Mouse (Mus musculus): ENCODE results near the gene Dlx6. TPM values are rescaled to one million over a fixed set of nuclear protein-coding genes. Genes with fewer than 3 reads are reported as not detected.

Gene Dlx6
- 10.8 and 12.3 TPM in 2 replicates for polyA plus RNA-seq (2012; rRNA removed)

DNA sequence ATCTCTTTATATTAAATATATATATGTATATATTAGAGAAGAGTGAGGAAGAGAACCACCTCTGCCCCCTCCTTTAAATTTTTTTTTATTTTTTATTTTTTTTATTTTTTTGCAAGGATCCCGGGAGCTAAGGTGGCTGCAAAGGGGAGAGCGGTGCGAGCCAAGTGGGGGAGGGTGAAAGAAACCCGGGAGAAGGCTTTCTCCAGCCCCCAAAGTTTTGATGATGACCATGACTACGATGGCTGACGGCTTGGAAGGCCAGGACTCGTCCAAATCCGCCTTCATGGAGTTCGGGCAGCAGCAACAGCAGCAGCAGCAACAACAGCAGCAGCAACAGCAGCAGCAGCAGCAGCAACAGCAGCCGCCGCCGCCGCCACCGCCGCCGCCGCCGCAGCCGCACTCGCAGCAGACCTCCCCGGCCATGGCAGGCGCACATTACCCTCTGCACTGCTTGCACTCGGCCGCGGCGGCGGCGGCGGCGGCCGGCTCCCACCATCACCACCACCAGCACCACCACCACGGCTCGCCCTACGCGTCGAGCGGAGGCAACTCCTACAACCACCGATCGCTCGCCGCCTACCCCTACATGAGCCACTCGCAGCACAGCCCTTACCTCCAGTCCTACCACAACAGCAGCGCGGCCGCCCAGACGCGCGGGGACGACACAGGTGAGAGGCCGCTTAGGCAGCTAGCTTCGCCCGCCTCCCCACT is at the start of gene Dlx6:
Dlx6 (plus strand) TSS at position 175 of the 711 bp plus-strand sequence.
- TF ChIP-seq POLR2A (IDR thresholded peaks at IDR 0.05; ENCODE audit: control insufficient read depth, low read depth, low read length) (no peak), CTCF (IDR thresholded peaks at IDR 0.05; ENCODE audit: control insufficient read depth, insufficient read depth, insufficient replicate concordance, low read depth, low read length) (no peak)
- Histone ChIP-seq H3K4me1 (ENCODE audit: control insufficient read depth, insufficient read depth, low read length) (peaks cover 16% of the 10 kb centered on the region), H3K36me3 (ENCODE audit: control insufficient read depth, insufficient read depth, low read length) (no peaks in the 10 kb centered on the region), H3K27me3 (ENCODE audit: control insufficient read depth, insufficient read depth, low read length) (peaks cover 14% of the 10 kb centered on the region), H3K27ac (ENCODE audit: control insufficient read depth, insufficient read depth, low read depth, low read length) (no peak within 1 kb of the TSS), H3K4me3 (ENCODE audit: control insufficient read depth, low read depth, low read length) (peak within 1 kb of the TSS; percentile 79)

DNA sequence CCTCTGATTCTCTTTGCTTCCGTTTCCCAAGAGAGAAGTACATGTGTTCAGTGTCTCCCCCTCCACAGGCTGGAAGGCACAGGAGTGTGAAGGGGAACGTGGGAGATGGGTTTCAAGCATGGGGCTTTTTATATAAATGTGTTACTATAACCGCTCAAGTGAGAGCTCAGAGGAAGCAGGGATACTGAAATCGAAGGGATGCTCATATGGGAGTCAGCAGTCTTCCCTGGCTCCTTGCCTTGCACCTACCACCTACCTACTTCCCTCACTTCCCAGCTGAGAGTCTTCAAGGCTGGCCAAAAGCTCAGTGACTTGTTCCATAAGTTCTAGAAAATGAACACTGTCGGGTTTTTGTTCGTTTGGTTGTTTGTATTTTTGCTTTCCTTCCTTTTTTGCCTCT is 46.3 kb upstream of the Dlx6 start:
- no peak overlapping the region for H3K4me3 ChIP-seq (ENCODE audit: control insufficient read depth, low read depth, low read length)
- no peaks in the 10 kb centered on the region for H3K4me1 ChIP-seq (ENCODE audit: control insufficient read depth, insufficient read depth, low read length)
- no peak overlapping the region for H3K27ac ChIP-seq (ENCODE audit: control insufficient read depth, insufficient read depth, low read depth, low read length)
- TF ChIP-seq CTCF (IDR thresholded peaks at IDR 0.05; ENCODE audit: control insufficient read depth, insufficient read depth, insufficient replicate concordance, low read depth, low read length) (no peak), POLR2A (IDR thresholded peaks at IDR 0.05; ENCODE audit: control insufficient read depth, low read depth, low read length) (no peak)
- no peaks in the 10 kb centered on the region for H3K36me3 ChIP-seq (ENCODE audit: control insufficient read depth, insufficient read depth, low read length)
- no peaks in the 10 kb centered on the region for H3K27me3 ChIP-seq (ENCODE audit: control insufficient read depth, insufficient read depth, low read length)

DNA sequence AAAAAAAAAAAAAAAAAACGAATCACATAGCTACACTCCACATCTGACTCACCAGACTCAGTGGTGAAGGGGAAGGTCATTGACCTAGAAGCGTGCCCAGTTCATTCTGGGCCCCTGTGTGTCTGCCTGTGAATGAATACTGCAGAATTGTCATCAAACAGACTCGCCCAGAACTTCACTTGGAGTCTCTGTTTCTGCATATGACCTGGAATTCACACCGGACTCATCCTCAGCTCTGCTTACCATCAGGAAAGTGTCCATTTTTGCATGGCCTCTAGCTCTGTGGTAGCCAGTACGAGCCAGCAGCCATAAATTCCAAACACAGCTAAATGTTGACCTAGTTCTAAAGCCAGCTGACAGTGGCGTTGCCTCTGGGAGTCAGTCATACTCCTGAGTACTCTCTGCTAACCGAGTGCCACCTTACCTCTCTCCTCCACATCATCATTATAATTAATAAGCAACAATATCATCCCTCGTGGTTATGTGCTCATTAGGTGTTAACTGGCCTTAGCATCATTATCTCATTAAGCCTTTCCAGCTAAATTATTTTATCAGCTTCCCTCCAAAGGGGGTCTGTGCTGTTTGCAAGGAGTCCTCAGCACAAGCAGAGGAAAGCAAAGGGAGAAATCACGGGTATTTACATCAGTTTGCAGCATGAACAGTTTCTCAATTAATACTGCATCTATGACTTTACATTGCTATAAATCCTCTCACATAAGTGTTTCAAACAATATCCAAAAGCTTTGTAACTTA is 44.9 kb upstream of the Dlx6 start:
- Histone ChIP-seq H3K36me3 (ENCODE audit: control insufficient read depth, insufficient read depth, low read length) (no peaks in the 10 kb centered on the region), H3K27me3 (ENCODE audit: control insufficient read depth, insufficient read depth, low read length) (no peaks in the 10 kb centered on the region), H3K27ac (ENCODE audit: control insufficient read depth, insufficient read depth, low read depth, low read length) (no peak overlapping the region), H3K4me3 (ENCODE audit: control insufficient read depth, low read depth, low read length) (no peak overlapping the region), H3K4me1 (ENCODE audit: control insufficient read depth, insufficient read depth, low read length) (no peaks in the 10 kb centered on the region)
- TF ChIP-seq CTCF (IDR thresholded peaks at IDR 0.05; ENCODE audit: control insufficient read depth, insufficient read depth, insufficient replicate concordance, low read depth, low read length) (no peak), POLR2A (IDR thresholded peaks at IDR 0.05; ENCODE audit: control insufficient read depth, low read depth, low read length) (no peak)

DNA sequence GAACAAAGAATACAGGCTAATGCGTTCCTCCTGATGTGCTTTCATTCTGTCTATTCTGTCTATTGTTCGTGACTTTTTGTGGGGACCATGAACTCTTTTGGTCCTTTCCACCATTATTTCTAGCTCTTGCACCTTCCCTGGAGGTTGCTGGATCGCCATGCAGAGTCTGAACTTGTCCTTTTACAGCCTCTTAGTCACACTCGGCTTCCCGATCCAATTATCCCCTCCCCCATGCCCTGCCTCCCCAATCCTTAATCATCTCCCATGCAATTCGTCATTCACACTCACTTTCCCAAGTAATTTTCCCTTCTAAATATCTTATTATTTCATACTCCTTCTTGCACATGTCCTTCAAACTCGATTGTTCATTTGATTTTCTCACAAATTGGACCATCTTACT is 44.0 kb upstream of the Dlx6 start:
- TF ChIP-seq CTCF (IDR thresholded peaks at IDR 0.05; ENCODE audit: control insufficient read depth, insufficient read depth, insufficient replicate concordance, low read depth, low read length) (no peak), POLR2A (IDR thresholded peaks at IDR 0.05; ENCODE audit: control insufficient read depth, low read depth, low read length) (no peak)
- Histone ChIP-seq H3K36me3 (ENCODE audit: control insufficient read depth, insufficient read depth, low read length) (no peaks in the 10 kb centered on the region), H3K4me1 (ENCODE audit: control insufficient read depth, insufficient read depth, low read length) (no peaks in the 10 kb centered on the region), H3K27ac (ENCODE audit: control insufficient read depth, insufficient read depth, low read depth, low read length) (no peak overlapping the region), H3K27me3 (ENCODE audit: control insufficient read depth, insufficient read depth, low read length) (no peaks in the 10 kb centered on the region), H3K4me3 (ENCODE audit: control insufficient read depth, low read depth, low read length) (no peak overlapping the region)

DNA sequence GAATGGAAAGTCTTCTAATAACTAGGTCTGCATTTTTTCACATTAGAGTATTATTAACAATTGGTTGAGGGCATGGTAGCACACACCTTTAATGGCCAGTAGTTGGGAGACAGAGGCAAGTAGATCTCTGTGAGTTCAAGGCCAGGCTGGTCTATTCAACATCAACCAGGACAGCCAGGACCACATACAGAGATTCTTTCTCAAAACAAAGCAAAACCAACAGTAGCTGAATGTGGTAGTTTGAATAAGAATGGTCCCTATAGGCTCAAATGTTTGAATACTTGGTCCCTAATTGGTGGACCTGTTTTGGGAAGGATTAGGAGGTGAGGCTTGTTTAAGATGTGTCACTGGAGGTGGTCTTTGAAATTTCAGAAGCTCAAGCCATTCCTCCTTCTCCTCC is 37.8 kb upstream of the Dlx6 start:
- Histone ChIP-seq H3K27ac (ENCODE audit: control insufficient read depth, insufficient read depth, low read depth, low read length) (no peak overlapping the region), H3K4me3 (ENCODE audit: control insufficient read depth, low read depth, low read length) (no peak overlapping the region), H3K27me3 (ENCODE audit: control insufficient read depth, insufficient read depth, low read length) (no peaks in the 10 kb centered on the region), H3K36me3 (ENCODE audit: control insufficient read depth, insufficient read depth, low read length) (no peaks in the 10 kb centered on the region), H3K4me1 (ENCODE audit: control insufficient read depth, insufficient read depth, low read length) (no peaks in the 10 kb centered on the region; the same call in 1 of the 2 replicates)
- no peak for TF ChIP-seq CTCF (IDR thresholded peaks at IDR 0.05; ENCODE audit: control insufficient read depth, insufficient read depth, insufficient replicate concordance, low read depth, low read length)
- no peak for TF ChIP-seq POLR2A (IDR thresholded peaks at IDR 0.05; ENCODE audit: control insufficient read depth, low read depth, low read length)

DNA sequence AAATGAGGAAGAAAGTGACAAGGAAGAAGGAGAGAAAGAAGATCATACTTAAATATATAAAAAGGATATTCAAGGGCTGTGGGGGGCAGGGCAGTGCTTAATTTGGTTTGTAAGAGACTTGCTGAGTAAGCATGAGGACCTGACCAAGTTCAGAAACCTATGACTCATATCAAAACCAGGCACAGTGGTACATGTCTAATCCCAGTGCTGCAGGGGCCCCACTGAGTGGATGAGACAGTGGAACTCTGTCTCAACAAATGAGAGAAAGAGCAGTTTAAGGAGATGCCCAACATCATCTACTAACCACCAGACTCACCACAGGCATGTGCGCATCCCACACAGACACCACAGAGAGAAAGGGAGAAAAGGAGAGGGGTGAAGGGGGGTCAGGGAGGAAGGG is 36.3 kb upstream of the Dlx6 start:
- TF ChIP-seq POLR2A (IDR thresholded peaks at IDR 0.05; ENCODE audit: control insufficient read depth, low read depth, low read length) (no peak), CTCF (IDR thresholded peaks at IDR 0.05; ENCODE audit: control insufficient read depth, insufficient read depth, insufficient replicate concordance, low read depth, low read length) (no peak)
- Histone ChIP-seq H3K36me3 (ENCODE audit: control insufficient read depth, insufficient read depth, low read length) (no peaks in the 10 kb centered on the region), H3K4me3 (ENCODE audit: control insufficient read depth, low read depth, low read length) (no peak overlapping the region), H3K4me1 (ENCODE audit: control insufficient read depth, insufficient read depth, low read length) (no peaks in the 10 kb centered on the region; the same call in 1 of the 2 replicates), H3K27me3 (ENCODE audit: control insufficient read depth, insufficient read depth, low read length) (no peaks in the 10 kb centered on the region), H3K27ac (ENCODE audit: control insufficient read depth, insufficient read depth, low read depth, low read length) (no peak overlapping the region)

DNA sequence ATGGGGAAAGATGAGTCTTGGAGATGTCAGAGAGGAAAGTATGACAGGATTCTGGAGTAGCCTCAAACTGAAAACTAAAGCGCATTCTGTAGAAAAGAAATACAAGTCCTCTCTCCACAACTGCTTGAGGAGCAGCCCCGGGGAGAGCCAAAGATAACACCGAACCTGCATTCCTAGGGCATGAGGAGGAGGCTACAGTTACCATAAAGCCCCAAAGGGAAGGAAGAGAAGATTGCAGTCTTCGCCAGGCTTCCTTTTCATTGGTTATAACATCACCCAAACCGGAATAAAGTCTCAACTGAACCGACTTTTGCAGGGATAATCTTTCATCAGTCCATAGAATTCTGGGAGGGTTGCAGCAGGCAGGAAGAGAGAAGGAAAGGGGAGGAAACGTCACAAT is 32.7 kb upstream of the Dlx6 start:
- no peaks in the 10 kb centered on the region for H3K36me3 ChIP-seq (ENCODE audit: control insufficient read depth, insufficient read depth, low read length)
- no peak overlapping the region for H3K27ac ChIP-seq (ENCODE audit: control insufficient read depth, insufficient read depth, low read depth, low read length)
- no peaks in the 10 kb centered on the region; the same call in 1 of the 2 replicates for H3K4me1 ChIP-seq (ENCODE audit: control insufficient read depth, insufficient read depth, low read length)
- no peak overlapping the region; the same call in 1 of the 2 replicates for H3K4me3 ChIP-seq (ENCODE audit: control insufficient read depth, low read depth, low read length)
- no peaks in the 10 kb centered on the region for H3K27me3 ChIP-seq (ENCODE audit: control insufficient read depth, insufficient read depth, low read length)
- TF ChIP-seq CTCF (IDR thresholded peaks at IDR 0.05; ENCODE audit: control insufficient read depth, insufficient read depth, insufficient replicate concordance, low read depth, low read length) = no peak
- TF ChIP-seq POLR2A (IDR thresholded peaks at IDR 0.05; ENCODE audit: control insufficient read depth, low read depth, low read length) = no peak
